Mouse (Mus musculus) ovary, postnatal 10 days (tissue): ENCODE results near the gene Fcho2.

Source experiments
- DNase-seq: peaks from one replicate; pipeline ENCODE4 v3.0.0; 2022; ENCODE audit warnings: low spot score

Fcho2 gene

DNA sequence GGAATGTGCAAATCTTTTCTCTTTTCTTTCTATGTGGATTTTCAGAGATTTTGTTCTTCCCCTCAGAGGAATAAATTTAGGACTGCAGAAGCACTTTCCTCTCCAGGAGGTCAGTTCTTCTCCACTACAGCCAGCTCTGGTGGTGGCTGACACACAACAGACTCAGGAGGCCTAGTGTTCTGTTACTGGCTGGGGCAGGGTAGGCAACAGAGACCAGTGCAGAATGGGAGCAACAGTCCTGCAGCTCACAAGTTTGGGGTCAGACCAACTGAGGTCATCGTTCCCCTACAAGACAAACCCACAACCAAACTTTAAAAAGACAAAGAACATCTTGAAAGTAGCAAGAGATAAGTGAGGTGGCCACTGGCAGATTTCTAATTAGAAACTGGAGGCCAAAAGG, 104.6 kb downstream of the Fcho2 start:
- no peak for DNase-seq

DNA sequence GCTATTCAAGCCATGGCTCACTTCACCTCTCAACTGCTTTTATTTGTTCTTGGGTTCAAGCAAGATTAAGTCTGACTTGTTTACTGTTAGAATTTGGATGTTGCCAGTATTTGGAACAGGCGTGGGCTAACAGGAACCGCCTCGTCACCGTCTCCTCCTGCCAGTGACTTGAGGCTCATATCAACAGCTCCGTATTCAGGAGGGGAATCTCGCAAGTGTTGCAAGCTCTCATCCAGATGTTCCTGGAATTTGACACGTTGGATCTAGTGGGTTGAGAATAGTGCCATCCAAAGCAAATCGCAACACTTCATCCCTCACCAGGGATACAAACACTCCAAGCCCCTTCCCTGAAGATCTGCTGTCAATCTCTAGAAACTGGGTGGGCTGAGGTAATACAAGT, 105.0 kb downstream of the Fcho2 start:
- DNase-seq = no peak

DNA sequence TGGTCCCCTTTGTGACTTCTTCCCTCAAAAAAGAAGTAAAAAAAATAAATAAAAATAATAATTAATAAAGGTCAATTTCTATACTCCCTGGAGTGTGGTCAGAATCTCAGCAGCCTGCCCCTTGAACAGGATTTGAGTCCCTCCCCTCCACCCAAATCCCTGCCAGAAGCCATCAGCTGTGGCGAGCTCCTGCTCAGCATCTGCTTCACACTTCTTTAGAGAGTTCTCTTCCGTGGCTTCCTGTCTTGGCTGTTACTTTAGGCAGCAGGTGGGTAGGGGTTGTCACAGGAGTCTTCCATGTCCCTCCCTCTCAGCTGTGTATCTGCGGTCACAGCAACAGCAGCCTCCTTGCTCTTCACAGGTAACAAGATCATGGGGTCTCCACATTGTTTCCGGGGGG, 109.7 kb downstream of the Fcho2 start:
- no peak for DNase-seq

DNA sequence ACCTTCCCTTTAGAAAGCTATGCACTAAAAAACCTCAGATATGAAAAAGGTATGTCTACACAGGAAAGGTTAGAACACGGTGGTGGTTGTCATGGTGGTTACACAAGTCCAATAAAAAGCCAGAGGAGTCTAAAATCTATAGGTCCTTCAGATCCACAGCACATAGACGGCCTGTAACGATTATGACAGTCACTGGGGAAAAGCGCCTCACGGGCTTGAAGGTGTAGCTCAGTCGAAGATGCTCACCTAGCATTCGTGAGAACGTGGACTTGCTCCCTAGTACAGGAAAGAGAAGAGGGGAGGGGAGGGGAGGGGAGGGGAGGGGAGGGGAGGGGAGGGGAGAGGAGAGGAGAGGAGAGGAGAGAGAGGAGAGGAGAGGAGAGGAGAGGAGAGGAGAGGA, 111.5 kb downstream of the Fcho2 start:
- DNase-seq = no peak

DNA sequence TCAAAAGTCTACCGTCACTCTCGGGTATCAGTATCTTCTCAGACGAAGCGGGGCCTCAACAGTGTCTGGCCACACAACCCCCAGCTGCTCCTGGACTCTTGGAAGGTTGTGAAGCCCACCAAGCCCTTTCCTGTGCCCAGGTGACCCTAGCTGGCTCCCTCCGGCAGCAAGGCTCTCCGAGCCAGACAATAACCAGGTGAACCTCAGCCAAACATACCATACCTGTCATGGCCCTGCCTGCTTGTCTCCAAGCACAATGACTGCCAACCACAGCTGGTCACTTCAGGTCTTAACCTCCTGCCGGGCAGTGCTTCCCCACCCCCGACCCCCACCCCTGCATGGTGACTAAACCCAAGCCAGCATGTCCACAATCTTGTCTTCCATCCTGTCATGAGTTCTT, 112.9 kb downstream of the Fcho2 start:
- DNase-seq = no peak

DNA sequence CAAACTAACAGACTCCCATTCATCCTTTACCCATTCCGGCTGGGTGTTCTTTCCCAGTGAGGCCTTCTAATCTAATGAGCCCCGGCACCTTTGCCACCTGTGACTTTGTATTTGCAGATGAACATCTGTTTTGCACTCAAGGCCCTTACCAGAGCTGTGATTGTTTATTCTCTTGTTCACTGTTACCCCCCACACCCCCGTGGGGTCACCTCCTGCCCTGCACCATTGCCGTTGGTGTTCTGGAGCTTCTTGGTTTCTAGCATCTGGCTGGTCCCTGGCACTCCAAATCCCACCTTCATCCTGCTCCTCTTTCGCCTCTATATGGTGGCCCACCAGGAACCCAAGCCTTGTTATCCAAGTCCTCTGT, 114.0 kb downstream of the Fcho2 start:
- DNase-seq = no peak

DNA sequence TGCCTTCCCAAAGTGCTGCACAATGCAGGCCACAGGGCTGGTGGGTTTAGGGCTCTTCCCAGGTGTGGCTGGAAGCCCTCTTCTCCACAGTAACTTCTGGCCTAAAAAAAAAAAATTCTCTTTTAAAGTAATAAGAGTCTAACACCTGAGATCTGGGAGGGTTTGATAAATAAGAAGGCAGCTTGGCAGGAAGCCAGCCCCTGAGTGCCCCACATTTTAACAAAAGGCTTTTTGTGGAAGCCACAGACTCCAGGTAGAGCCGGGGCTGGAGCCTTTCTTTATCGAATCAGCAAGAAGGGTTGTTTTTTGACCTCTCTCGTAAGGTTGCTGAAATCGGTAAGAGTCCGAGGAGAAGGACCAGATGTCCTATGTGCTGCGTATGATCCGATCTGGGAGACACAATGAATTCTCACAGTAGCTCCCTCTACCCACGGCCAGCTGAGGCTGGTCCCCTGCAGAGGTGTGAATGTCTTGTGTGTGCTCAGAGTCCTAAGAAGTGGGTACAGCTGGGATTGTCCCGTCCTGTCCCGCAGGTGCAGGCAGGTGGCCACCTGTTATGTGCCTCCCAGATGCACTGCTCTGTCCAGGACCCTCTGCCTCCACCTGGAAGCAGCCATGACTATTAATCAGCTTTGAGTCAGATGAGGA, 114.5 kb downstream of the Fcho2 start:
- no peak for DNase-seq

DNA sequence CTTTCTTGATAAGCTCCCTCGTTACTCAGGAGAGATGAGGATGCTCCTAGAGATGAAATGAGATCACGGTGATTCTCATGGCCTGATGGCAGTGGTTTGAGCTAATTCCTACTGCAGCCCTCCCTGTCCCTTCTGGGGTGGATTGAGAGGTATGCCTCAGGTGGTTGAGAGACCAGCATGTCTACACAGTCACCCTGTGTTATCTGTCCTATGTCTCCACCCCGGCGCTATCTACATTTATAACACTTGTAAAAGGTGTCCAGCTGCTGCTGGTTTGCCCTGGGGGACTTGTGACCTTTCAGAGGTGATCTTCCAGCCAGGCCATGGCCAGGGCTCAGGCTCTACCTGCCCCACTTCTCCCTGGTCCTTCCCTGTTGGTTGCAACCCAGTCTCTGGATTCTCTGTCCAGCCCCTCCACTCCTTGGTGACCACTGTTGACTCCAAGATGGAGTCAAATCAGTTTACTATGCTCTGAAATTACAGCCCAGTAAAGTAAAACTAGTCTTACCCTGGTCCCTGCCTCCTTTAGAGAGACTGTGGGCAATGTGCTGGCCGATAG, 115.2 kb downstream of the Fcho2 start:
- DNase-seq = no peak

DNA sequence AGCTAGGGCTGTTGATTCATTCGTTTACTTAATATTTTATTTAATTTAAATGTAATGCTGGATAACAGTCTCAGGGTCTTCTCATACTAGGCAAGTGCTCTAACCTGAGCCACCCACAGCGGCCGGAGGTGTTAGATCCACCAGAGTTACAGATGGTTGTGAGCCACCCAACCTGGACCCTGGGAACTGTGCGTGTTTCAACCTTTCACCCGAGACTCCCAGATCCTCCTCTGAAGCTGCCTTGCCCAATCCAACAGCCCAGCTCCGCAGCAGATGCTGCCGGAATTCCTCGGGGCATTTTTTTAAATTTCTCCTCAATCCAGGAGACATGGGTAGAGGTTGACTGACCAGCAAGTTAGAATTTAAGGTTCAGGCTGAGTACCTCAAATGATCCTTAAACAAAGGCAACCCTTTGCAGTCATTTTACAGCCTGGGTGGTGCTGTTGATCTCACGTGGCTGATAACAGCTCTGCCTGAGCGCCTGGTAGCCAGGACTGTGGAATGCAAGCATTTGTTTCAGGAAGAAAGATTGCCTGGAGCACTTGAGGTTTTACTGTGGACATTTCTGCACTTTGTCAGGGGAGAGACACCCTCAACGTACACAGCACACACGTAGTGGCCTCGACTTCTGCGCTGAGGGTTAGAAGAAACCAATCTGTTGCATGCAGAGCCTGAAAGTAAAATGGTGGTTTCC, 116.1 kb downstream of the Fcho2 start:
- no peak for DNase-seq

DNA sequence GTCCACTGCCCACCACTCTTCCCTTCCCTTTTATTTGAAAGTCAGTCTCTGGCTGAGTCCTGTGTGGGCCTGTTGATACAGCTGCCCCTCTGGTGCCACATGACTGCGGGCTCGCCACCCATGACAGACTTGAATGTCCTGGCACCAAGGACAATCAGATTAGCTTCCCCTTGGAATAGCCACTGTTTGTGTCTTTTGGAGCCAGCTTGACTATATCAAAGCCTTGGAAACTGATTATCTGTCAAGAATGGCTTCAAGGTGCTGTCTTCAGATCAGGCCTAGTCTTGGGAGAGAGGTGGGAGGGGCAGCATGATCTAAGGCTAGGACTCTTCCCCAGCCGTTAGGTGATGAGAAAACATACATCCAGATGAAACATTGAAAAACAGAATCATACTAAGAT, 118.5 kb downstream of the Fcho2 start:
- no peak for DNase-seq

DNA sequence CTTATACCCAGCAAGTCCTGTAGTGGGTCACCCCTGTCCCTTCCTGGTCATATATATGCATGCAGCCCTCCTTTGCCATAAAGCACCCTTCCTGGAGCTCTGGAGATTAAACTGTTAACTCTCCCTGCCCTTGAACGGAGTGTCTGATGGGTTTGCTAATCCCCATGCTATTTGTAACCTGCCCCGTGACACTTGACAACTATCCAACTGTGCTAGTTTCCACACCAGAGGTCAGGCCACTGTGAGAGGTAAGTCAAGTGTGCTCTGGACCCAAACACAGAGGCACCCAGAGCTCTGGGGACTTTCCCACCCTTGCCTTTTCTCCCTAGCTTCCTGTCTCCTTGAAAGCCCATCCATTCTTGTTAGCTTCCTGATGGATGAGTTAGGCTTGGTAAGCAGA, 119.7 kb downstream of the Fcho2 start:
- no peak for DNase-seq

DNA sequence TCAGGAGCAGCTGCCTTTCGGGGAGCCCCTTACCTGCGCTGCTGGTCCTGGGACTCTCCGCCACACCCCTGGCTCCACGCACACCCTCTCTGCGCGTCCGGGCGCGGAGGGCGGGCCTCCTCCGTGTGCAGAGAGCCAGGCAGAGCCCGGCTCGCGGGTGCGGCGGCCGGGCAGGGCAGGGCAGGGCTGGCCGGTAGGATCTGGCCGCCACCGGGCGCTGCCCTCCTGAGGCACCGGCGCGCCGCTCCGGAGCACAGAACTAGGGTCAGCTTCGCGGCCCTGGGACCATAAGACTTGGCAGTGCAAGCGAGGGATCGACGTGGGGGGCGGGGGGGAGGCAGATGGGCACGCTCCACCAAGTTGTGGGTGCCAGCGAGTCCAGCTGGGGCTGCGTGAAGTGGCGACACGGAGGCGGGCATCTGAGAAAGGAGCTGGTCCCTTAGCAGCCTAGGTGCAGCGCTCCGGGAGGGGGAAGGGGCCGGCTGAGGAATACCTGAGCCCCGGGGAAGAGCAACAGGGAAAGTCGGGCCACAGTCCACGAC, 120.4 kb downstream of the Fcho2 start, which contains the start of gene Tmem171:
Gene Tmem171, minus strand, starts transcription at position 62 of the 542 bp plus-strand sequence.
- DNase-seq = no peak

DNA sequence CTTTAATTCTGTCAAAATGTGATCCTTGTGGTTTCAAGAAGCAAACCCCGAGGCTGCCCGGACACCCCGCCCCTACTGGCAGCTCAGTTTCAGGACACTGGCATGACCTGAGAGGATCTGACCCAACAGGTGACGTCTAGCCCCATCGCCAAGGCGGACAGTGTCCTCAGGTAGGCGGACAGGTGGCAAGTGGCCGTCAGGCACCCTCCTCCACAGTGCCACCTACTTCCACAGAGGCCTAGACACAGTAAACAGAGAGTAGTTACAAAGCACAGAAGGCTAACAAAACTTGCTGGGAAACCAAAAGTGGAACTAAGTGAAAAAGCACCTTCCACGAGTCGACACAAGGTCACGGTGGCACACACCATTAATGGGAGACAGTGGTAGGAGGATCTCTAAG, 121.9 kb downstream of the Fcho2 start:
- DNase-seq = no peak

DNA sequence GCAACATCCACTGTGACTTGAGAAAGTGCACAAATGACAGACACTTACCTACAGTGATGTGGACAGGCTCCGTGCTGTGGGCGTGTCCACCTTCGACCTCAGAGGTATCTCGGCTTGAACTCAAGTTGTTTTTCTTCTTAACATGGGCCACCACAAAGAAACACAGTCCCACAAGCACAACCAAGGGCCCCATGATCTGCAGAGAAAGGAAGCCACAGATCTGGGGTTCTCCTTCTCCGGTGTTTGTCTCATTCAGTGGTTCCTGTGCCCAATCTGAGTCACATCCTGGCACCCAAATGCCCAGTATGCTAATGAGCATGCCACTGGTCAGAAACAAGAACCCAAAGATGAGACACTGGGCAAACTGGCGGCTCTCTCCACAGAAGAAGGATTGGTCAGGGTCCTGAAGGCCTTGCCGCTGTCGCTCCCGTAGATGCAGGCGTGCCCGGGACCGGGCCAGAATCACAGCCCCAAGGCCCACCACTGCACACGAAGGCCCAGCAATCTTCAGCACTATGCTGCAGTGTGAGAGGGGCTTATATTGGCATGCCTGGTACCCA, 123.2 kb downstream of the Fcho2 start:
- no peak for DNase-seq

DNA sequence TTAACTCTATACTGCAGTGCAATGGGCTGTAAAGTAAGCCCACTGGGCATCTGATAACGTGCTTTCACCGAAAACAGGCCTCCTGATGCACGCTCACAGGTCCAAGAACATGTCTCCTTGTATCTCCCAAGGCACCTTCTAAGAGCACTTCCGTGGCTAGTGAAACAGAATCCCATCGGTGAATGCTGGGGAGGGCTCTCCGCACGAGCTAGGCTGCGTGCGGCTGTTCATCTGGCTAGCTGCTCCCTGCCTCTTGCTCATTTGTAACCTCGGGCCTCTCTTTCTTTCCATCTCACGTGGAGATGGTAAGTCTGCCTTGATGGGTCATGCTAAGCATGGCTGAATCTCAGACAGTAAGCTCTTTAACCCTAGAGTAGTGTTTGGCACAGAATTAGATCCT, 124.4 kb downstream of the Fcho2 start:
- no peak for DNase-seq

DNA sequence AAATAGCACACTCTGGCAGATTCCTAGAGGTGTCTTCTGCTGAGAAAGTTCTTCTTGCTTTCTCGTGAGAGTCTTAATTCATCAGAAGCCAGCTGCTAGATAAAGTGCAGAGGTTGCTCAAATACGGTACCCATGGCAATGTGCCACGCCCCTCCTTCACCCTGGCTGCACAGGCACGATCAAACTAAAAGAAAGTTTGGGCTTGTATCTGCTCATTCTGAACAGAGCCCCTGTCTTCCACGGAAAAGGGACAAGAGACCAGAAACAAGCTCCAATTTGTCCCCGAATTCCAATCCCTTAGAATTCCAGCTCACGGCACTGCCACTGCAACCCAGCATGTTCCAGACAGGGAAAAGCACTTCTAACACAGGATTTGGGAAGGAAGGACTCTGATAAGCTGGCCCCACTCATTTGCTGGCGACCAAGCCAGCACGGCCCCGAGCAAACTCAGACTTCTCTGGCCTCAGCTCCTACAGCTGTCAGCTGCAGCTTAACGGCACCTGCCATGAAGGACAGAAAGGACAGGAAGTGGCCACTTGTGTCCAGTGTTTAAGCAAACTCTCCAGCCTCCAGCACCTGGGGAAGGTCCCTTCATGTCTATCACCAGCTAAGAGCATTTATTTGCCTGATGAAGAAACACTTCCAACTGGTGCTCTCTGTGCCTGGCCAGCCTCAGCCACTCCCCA, 125.5 kb downstream of the Fcho2 start:
- no peak for DNase-seq

DNA sequence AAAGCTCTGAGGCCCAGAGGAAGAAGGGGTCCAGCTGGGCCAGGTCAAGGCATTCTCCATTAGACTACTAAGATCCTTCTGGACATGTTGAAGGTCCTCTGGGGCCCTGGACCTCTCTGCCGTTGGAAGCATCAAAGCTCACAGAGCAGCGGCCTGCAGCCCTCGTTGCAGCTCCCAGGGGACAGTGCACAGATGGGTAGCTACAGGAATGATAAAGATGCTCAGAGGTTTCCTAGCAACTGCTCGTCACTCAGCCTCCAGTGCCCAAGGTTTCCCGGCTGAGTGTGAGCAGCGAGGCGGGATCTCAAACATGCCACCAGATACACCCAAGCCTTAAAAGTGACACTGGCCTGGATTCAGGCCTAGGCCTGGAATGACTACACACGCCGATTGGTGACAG, 127.3 kb downstream of the Fcho2 start:
- DNase-seq = no peak

DNA sequence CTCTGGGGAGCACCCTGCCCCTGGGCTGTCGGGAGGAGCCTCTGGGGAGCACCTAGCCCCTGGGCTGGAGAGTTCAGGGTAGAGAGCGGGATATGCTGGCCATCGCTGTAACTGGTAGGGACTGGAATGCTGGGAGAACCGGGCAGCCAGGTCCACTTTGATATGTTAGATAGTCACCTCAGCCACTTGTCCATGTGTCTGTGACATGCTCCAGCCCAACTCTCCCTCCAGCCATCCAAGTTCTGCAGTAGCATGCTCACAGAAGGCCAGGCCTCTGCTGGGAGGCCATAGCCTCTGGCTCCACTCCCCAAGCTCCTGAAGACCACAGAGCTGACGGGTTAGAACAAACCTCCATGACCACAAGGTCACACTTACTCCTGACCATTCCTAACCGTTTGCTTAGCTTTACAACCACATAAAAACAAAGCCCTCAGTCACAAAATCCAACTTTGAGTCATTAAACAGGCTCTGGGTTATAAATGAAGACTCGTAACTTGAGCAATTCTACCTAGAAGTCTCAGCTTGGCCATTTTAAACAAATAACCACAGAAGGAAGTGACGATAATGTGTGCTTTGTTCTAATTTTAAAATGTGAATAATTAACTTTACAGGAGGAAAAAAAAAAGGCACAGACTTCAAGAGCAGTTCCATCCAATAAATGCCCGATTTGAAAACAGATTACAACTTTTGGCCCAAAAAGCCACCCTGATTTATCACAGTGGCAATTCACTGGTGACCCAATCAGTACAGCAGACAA, 130.9 kb downstream of the Fcho2 start:
- no peak for DNase-seq

DNA sequence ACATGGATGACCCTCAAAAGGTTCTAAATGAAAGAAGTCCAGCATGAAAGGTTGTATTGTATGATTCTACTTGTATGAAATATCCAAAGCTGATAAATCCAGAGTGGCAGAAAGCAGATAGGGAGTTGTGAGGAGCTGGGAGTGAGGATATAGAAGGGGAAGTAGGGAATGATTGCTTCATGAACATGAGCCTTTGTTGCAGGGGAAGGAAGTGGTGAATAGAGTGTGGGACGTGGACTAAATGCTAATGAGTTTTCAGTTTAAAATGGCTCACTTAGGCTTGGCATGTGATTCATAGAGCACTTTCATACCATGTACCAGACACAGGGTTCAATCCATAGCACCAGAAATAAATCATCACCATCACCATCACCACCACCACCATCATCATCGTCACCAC, 131.8 kb downstream of the Fcho2 start:
- DNase-seq = no peak

DNA sequence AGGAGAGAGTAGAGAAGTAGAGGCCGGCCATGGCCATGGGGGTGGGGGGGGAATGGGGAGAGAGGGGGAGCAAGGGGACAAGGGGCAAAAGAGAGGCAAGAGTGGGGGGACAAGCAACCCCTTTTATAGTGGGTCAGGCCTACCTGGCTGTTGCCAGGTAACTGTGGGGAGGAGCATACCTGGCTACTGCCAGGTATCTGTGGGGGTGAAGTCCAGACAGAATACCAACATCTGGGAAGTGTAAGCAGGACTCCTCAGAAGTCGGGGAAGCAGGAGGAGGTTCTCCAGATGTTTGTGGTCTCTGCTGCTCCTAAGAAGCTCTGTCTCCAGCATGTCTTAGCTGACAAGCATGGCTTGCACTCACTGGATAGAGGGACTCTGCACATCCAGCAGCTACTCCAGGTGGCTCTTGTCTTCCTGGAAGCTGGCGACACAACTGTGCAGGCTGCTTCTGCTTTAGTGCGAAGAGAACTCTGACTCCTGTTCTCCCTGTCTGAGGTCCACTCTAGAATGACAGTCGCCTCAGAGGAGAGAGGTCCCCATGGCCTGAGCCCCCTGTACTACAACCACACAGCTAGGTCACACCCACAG, 134.7 kb downstream of the Fcho2 start:
- DNase-seq = no peak

DNA sequence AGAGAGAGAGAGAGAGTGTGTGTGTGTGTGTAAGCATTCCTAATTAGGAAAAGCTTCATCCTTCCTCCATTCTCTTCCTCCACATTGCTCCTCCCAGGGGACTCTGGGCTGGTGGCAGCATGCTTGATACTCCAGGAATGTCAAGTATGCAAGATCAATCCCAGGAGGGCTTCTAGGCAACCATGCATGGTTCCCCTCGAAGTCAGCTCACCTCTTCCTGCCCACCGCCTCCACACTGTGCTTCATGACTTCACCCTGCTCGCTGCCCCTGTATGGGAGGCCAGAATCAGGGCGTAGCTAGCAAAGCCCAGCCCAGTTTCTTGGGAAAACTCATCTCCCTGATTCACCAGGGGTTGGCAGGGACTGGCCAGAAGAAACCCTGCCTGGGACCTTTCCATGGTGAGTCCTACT, 135.6 kb downstream of the Fcho2 start:
- DNase-seq = no peak
